Mouse (Mus musculus): ENCODE measurements around the gene Slco4c1. TPM values are rescaled to one million over a fixed set of nuclear protein-coding genes. Genes with fewer than 3 reads are reported as not detected.
A peak's percentile ranks its signal among the peaks of the same experiment; 100 is the strongest.

The Slco4c1 gene
- 0.38 and 0.44 TPM in 2 replicates for polyA plus RNA-seq (2015; fragmentation: Nextera tagmentation; extraction: Ambion mirVana)

DNA sequence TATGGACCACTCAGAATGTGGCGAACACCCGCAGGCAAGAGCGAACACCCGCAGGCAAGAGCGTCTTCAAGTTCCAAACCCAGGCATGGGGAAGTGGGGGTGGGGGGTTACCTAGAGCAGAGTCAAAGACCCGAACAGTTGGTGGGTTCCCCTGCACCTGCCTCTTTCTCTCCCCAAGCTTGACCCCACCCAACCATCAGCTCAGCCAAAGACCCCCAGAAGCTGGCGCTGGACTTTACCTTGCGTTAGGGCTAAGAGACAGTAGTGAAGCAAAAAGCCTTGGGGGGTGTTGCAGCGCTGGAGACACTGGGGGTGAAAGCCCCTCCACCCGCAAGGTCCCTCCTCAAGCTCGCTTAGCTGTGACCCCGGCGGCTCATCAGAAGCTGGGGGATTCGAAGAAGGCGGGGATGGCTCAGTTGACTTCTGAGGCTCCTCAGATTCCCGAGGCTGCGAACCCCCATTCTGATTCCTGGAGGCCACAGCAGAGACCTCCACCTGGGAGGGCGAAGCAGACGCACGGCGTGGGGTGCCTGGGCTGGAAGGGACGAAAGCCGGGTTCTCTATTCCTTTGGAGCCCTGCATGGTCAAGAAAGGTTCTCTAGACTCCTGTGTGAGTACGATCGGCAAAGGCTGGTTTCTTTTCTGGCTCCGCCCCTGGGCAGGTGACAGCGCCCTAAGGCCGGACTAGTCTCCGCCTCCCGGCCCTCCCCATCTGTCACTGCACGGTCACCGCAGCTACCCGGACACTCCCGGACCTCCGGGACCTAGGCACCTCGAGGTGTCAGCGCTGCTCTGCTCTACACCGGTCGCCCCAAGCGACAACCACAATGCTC, at the start of gene Slco4c1:
Gene Slco4c1 (minus strand): TSS at position 644 of the 833 bp plus-strand sequence.
- peak; percentile 91 for ATAC-seq (ENCODE audit: low FRiP score)
- Histone ChIP-seq H3K4me2 (peak within 1 kb of the TSS; percentile 89), H3K4me3 (peak within 1 kb of the TSS; percentile 64), H3K9me3 (no peaks in the 10 kb centered on the region), H3K9ac (peak within 1 kb of the TSS; percentile 80), H3K27me3 (no peaks in the 10 kb centered on the region), H3K4me1 (replicated peaks) (peaks cover 13% of the 10 kb centered on the region), H3K27ac (no peak within 1 kb of the TSS), H3K36me3 (no peaks in the 10 kb centered on the region)
- 2% methylated on average over 40 of the region's 40 CpGs for WGBS

GRCm38 (mm10) chr1:96917333-96917732, 45.4 kb upstream of the Slco4c1 start:
- ATAC-seq (ENCODE audit: low FRiP score): no peak
- H3K9ac ChIP-seq: no peak overlapping the region
- no peak overlapping the region for H3K27ac ChIP-seq
- no peaks in the 10 kb centered on the region for H3K36me3 ChIP-seq
- H3K4me1 ChIP-seq (replicated peaks): no peaks in the 10 kb centered on the region
- H3K27me3 ChIP-seq: no peaks in the 10 kb centered on the region
- H3K4me3 ChIP-seq: no peak overlapping the region
- H3K4me2 ChIP-seq: no peak overlapping the region
- H3K9me3 ChIP-seq: no peaks in the 10 kb centered on the region

GRCm38 (mm10) chr1:96883788-96884187, 11.8 kb upstream of the Slco4c1 start:
- H3K36me3 ChIP-seq: no peaks in the 10 kb centered on the region
- H3K27ac ChIP-seq: no peak overlapping the region
- no peaks in the 10 kb centered on the region for H3K4me1 ChIP-seq (replicated peaks)
- no peak for ATAC-seq (ENCODE audit: low FRiP score)
- H3K4me2 ChIP-seq: no peak overlapping the region
- H3K27me3 ChIP-seq: no peaks in the 10 kb centered on the region
- H3K4me3 ChIP-seq: no peak overlapping the region
- H3K9me3 ChIP-seq: no peaks in the 10 kb centered on the region
- no peak overlapping the region for H3K9ac ChIP-seq

DNA sequence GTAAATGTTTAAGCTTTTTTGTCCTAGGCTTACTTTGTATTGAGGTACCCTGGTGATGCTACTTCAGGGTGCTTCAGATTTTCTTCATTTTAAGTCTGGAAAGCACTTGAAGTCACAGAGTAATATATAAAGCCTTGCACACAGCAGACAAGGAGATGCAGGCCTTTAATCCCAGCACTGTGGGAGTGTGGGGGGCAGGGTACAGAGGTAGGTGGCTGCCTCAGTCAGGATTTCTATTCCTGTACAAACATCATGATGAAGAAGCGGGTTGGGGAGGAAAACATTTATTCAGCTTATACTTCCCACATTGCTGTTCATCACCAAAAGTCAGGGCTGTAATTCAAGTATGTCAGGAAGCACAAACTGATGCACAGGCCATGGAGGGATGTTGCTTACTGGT, 6.6 kb upstream of the Slco4c1 start:
- WGBS: 97% methylated on average over 1 of the region's 1 CpGs
- H3K9ac ChIP-seq: no peak overlapping the region
- no peak overlapping the region for H3K4me3 ChIP-seq
- no peaks in the 10 kb centered on the region for H3K36me3 ChIP-seq
- H3K9me3 ChIP-seq: no peaks in the 10 kb centered on the region
- no peak overlapping the region for H3K4me2 ChIP-seq
- no peak for ATAC-seq (ENCODE audit: low FRiP score)
- no peaks in the 10 kb centered on the region for H3K4me1 ChIP-seq (replicated peaks)
- no peaks in the 10 kb centered on the region for H3K27me3 ChIP-seq
- H3K27ac ChIP-seq: no peak overlapping the region

DNA sequence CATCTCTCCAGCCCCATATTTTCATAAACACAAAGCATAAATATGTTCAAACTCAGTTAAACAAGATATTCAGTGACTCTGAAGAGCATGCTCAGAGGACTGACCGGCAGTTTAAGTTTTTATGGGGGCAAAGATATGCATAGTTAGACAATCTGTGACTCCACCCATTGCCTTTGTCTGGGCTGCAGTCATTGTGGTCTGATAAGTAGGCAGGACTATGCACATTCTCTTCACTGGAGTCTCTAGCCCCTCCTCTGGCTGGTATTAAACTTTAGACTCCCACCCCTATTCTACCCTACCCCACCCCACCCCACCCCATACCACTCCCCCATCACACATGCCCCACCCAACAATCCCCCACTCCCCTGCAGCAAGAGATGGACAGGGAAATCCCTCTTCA, 4.1 kb upstream of the Slco4c1 start:
- Histone ChIP-seq H3K27me3 (no peaks in the 10 kb centered on the region), H3K9me3 (no peaks in the 10 kb centered on the region), H3K4me1 (replicated peaks) (peaks cover 10% of the 10 kb centered on the region), H3K27ac (no peak overlapping the region), H3K9ac (no peak overlapping the region), H3K4me2 (no peak overlapping the region), H3K4me3 (no peak overlapping the region), H3K36me3 (no peaks in the 10 kb centered on the region)
- ATAC-seq (ENCODE audit: low FRiP score): no peak
- 70% methylated on average over 1 of the region's 1 CpGs for WGBS

DNA sequence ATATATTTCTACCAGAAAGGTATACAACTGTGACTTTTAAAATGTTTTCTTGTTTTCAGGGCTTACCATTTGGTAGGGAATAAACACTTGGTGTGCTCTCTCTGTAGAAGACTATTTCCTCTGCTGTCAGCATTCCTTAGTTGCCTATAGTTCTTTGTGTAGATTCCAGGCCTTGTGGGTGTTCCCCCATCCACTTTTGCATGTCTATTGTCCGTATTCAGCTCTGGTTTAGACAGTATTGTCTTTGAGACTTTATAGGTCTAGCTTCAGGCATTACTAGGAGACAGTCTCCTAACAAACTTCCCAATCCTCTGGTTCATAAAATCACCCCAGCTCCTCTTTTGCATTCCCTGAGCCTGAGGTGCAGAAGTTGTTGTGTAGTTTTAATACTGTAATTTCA, 2.7 kb upstream of the Slco4c1 start:
- Histone ChIP-seq H3K27ac (no peak overlapping the region), H3K4me3 (no peak overlapping the region), H3K4me2 (no peak overlapping the region), H3K27me3 (no peaks in the 10 kb centered on the region), H3K4me1 (replicated peaks) (peaks cover 13% of the 10 kb centered on the region), H3K9ac (no peak overlapping the region), H3K36me3 (no peaks in the 10 kb centered on the region), H3K9me3 (no peaks in the 10 kb centered on the region)
- ATAC-seq (ENCODE audit: low FRiP score): no peak
- 44% methylated on average over 1 of the region's 1 CpGs for WGBS

GRCm38 (mm10) chr1:96872361-96872693, 356 bp upstream of the Slco4c1 start:
- Histone ChIP-seq H3K4me1 (replicated peaks) (peaks cover 13% of the 10 kb centered on the region), H3K27me3 (no peaks in the 10 kb centered on the region), H3K27ac (no peak overlapping the region), H3K9ac (peak overlapping the region; percentile 80), H3K36me3 (no peaks in the 10 kb centered on the region), H3K4me2 (peak overlapping the region; percentile 89), H3K4me3 (peak overlapping the region; percentile 64), H3K9me3 (no peaks in the 10 kb centered on the region)
- WGBS: 4% methylated on average over 10 of the region's 10 CpGs
- ATAC-seq (ENCODE audit: low FRiP score): no peak

GRCm38 (mm10) chr1:96870764-96871307, 1.1 kb downstream of the Slco4c1 start:
- Histone ChIP-seq H3K4me3 (peak overlapping the region; percentile 64), H3K9me3 (no peaks in the 10 kb centered on the region), H3K27ac (no peak overlapping the region), H3K4me1 (replicated peaks) (peaks cover 13% of the 10 kb centered on the region), H3K36me3 (no peaks in the 10 kb centered on the region), H3K4me2 (peak overlapping the region; percentile 89), H3K27me3 (no peaks in the 10 kb centered on the region), H3K9ac (no peak overlapping the region)
- no peak; the same call in 1 of the 2 replicates for ATAC-seq (ENCODE audit: low FRiP score)
- 13% methylated on average over 7 of the region's 7 CpGs for WGBS

- Histone ChIP-seq H3K4me3 (no peak overlapping the region), H3K4me1 (replicated peaks) (peaks cover 13% of the 10 kb centered on the region), H3K9me3 (no peaks in the 10 kb centered on the region), H3K36me3 (no peaks in the 10 kb centered on the region), H3K4me2 (no peak overlapping the region), H3K27me3 (no peaks in the 10 kb centered on the region), H3K27ac (no peak overlapping the region), H3K9ac (no peak overlapping the region)
- 100% methylated on average over 1 of the region's 1 CpGs for WGBS
- no peak for ATAC-seq (ENCODE audit: low FRiP score)
Measured at GRCm38 (mm10) chr1:96868722-96869121, 3.2 kb downstream of the Slco4c1 start.

DNA sequence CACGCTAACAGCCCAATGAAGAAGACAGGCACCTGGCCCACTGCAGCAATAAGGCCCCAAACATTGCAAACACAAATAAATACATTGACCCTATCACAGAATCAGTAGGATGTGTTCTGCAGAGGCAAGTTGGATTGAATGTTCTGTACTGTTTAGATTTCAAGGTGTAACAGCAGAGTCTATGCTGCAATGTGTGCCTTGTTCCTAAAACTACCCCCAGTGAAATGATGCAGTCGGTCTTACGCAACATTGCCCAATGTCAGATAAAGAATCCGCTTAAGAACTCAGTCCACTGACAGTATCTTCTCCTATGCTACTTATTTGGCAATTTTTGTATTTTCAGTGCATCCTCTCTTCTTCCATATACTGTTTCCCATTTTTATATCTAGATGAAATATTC, 6.0 kb downstream of the Slco4c1 start:
- Histone ChIP-seq H3K4me1 (replicated peaks) (peaks cover 3% of the 10 kb centered on the region; the same call in 1 of the 2 replicates), H3K4me3 (no peak overlapping the region), H3K4me2 (no peak overlapping the region), H3K27ac (no peak overlapping the region), H3K9ac (no peak overlapping the region), H3K27me3 (no peaks in the 10 kb centered on the region), H3K9me3 (no peaks in the 10 kb centered on the region), H3K36me3 (no peaks in the 10 kb centered on the region)
- no peak for ATAC-seq (ENCODE audit: low FRiP score)
- 97% methylated on average over 4 of the region's 4 CpGs for WGBS

DNA sequence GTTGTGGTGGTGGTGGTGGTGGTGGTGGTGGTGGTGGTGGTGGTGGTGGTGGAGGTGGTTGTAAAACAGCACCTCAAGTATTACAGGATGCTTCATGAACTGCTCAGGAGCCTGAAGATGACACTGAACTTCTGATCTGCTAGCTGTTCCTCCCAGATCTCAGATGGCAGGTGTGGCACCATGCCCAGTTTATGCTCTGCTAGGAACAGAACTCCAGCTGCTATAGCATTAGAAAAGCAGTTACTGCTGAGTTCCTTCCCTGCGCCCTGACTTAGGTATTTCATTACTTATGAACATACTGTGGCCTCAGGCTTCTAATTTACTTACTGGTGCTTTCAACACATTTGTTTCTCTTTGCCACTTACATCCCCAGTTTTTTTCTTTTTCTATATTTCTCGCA, 7.9 kb downstream of the Slco4c1 start:
- Histone ChIP-seq H3K27ac (no peak overlapping the region), H3K36me3 (no peaks in the 10 kb centered on the region), H3K9me3 (no peaks in the 10 kb centered on the region), H3K4me1 (replicated peaks) (no peaks in the 10 kb centered on the region), H3K4me2 (no peak overlapping the region), H3K27me3 (no peaks in the 10 kb centered on the region), H3K4me3 (no peak overlapping the region), H3K9ac (no peak overlapping the region)
- ATAC-seq (ENCODE audit: low FRiP score): no peak
- 82% methylated on average over 2 of the region's 2 CpGs for WGBS

GRCm38 (mm10) chr1:96859995-96860684, 11.8 kb downstream of the Slco4c1 start:
- Histone ChIP-seq H3K9me3 (no peaks in the 10 kb centered on the region), H3K27me3 (no peaks in the 10 kb centered on the region), H3K9ac (no peak overlapping the region), H3K4me1 (replicated peaks) (no peaks in the 10 kb centered on the region), H3K27ac (no peak overlapping the region), H3K4me3 (no peak overlapping the region), H3K4me2 (no peak overlapping the region), H3K36me3 (no peaks in the 10 kb centered on the region)
- ATAC-seq (ENCODE audit: low FRiP score): no peak
- WGBS: 90% methylated on average over 7 of the region's 7 CpGs

Data from hindbrain, embryonic 13.5 days (tissue).